Mouse (Mus musculus) frontal cortex, adult 2 months (tissue): Measurements from ENCODE around the gene Krtap9-1. TPM values are rescaled to one million over a fixed set of nuclear protein-coding genes. Genes with fewer than 3 reads are reported as not detected.
"Not testable (repeated sequence)": the region's sequence is repeated elsewhere in the genome, so short reads cannot be mapped to it uniquely, and the experiment has no call there.

Source experiments
- DNase-seq, 2 experiments: peaks; one replicate each; pipeline ENCODE4 v3.0.0; 2022; ENCODE audit warnings: low spot score in 1 of 2; ENCODE audit errors: extremely low spot score in 1 of 2
- polyA plus RNA-seq: library from polyadenylated mRNA; depleted of rRNA; stranded (reverse); fragments of >200 nt; gene quantifications from 2 replicates; pipeline ENCODE4 v1.2.3, GENCODE M21; 2012; rRNA removed

The Krtap9-1 gene
- polyA plus RNA-seq = not detected in 2 replicates

DNA sequence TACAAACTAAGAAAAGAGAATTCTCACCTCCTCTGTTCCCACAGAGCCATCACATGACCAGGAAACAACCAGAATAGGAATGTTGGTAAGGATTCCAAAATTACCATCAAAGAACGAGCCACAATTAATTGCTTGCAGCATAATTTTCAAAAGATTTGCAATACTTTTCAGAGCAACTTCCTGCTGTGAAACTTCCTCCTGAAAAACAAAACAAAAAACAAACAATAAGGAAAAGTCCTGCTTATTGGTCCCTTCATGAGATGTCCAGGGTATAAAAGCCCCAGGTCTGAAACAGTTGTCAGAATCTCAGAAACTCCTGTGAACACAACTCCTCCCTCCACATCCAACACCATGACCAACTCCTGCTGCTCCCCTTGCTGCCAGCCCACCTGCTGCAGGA is at the start of gene Krtap9-1:
TSS of gene Krtap9-1 (plus strand) at position 301 of the 400 bp plus-strand sequence.
- DNase-seq = not testable (repeated sequence)

DNA sequence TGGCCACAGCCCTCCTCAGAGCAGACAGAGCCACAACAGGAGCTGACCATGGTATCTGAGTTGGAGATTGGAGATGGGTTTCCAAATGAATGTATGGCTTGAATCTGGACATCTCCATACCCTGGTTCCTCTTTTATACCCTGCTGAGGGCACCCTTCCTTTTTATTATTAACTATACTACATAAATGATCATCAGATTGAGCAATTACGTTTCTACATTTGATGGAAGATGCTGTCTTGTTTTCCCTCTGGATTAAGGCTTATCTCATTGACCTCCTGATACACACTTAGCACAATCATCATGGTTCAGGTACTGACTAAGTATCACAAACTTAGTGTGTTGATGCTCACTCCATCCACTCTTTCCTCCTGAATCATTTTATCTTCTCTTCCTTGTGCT is 35.2 kb upstream of the Krtap9-1 start, which contains the start of gene 2300003K06Rik:
TSS of gene 2300003K06Rik (minus strand) at position 101 of the 400 bp plus-strand sequence.
- no peak for DNase-seq

GRCm38 (mm10) chr11:99842185-99842584 is 31.0 kb upstream of the Krtap9-1 start:
- no peak for DNase-seq

GRCm38 (mm10) chr11:99846746-99847145 is 26.4 kb upstream of the Krtap9-1 start:
- DNase-seq = no peak

- DNase-seq = no peak
Measured at GRCm38 (mm10) chr11:99851508-99851907, 21.7 kb upstream of the Krtap9-1 start, which contains the start of gene Krtap4-16. Krtap4-16 (minus strand) TSS chr11:99851608.

- DNase-seq = no peak
Measured at GRCm38 (mm10) chr11:99854121-99854520, 19.1 kb upstream of the Krtap9-1 start.

- no peak for DNase-seq
Measured at GRCm38 (mm10) chr11:99857617-99858016, 15.6 kb upstream of the Krtap9-1 start, which contains the start of gene Gm11568. Gm11568 (plus strand) TSS chr11:99857917.

DNA sequence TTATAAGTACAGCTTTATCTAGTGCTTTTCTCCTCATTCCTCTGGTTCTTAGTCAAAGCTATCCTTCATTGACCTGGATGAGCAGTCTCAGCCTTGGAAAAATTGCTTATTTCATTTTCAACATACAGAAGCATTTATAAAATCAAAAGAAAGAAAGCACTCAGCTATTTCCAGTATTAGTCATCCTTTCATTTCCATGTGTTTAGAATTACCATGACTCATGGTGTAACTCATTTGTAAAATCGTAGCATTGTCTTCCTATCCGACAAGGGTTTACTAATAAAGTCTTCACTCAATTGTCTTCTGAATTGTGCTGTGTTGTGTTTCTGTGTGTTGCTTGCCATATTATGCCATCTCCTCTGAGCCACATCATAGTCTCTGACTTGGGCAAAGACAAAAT is 14.4 kb upstream of the Krtap9-1 start:
- DNase-seq = peak in 1 of 2 experiments; percentile 4

GRCm38 (mm10) chr11:99864176-99864575 is 9.0 kb upstream of the Krtap9-1 start, which contains the start of gene Gm11559:
Gm11559 (plus strand) TSS chr11:99864476.
- not testable (repeated sequence) for DNase-seq

DNA sequence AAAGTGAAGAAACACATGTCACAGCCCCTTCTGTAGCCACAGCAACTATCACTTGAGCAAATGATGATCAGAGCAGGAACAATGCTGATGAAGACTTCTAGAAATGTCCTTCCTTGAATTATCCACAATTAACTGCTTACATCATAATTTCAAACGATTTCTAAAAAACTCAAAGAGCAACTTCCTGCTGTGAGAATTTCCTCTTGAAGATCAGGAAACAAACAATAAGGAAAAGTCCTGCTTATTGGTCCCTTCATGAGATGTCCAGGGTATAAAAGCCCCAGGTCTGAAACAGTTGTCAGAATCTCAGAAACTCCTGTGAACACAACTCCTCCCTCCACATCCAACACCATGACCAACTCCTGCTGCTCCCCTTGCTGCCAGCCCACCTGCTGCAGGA is 5.7 kb downstream of the Krtap9-1 start, which contains the start of gene Gm11567:
TSS of gene Gm11567 (plus strand) at position 301 of the 400 bp plus-strand sequence.
- not testable (repeated sequence) for DNase-seq

DNA sequence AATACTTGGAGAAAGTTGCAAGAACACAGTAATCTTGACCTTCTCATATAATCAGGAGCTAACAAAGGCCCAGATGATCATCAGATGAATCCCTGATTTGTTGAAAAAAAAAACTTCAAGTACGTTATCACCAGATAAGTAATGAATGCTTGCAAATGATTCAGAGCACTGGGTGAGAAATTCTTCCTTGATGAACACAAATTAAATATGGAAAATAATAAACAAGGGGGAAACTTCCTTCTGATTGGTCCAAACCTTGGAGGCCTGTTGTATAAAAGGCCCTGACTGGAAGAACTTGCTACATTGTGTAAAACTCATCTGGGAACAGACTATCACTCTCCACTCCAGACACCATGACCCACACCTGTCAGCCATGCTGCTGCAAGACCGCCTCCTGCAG is 34.4 kb downstream of the Krtap9-1 start, which contains the start of gene Krtap31-1:
TSS of gene Krtap31-1 (plus strand) at position 301 of the 400 bp plus-strand sequence.
- no peak for DNase-seq

- no peak for DNase-seq
Measured at GRCm38 (mm10) chr11:99914451-99914850, 41.3 kb downstream of the Krtap9-1 start, which contains the start of gene Gm11565. Gm11565 (plus strand) TSS chr11:99914751.

Other genes starting within 250 kb of the Krtap9-1 start
- not detected in 2 replicates for gene Krtap4-1, start 245.2 kb upstream of the Krtap9-1 start, polyA plus RNA-seq
- gene Krtap4-2, start 238.3 kb upstream of the Krtap9-1 start, polyA plus RNA-seq = not detected in 2 replicates
- gene Krtap4-7, start 229.3 kb upstream of the Krtap9-1 start, polyA plus RNA-seq = not detected in 2 replicates
- not detected in 2 replicates for gene Gm11555, start 223.2 kb upstream of the Krtap9-1 start, polyA plus RNA-seq
- not detected in 2 replicates for gene Gm11563, start 214.4 kb upstream of the Krtap9-1 start, polyA plus RNA-seq
- not detected in 2 replicates for gene Krtap4-6, start 207.4 kb upstream of the Krtap9-1 start, polyA plus RNA-seq
- gene Gm14190, start 182.6 kb upstream of the Krtap9-1 start, polyA plus RNA-seq = not detected in 2 replicates
- not detected in 2 replicates for gene Gm14180, start 139.1 kb upstream of the Krtap9-1 start, polyA plus RNA-seq
- gene Gm11595, start 100.5 kb upstream of the Krtap9-1 start, polyA plus RNA-seq = not detected in 2 replicates
- not detected in 2 replicates for gene Krtap4-8, start 92.7 kb upstream of the Krtap9-1 start, polyA plus RNA-seq
- not detected in 2 replicates for gene Krtap4-9, start 88.2 kb upstream of the Krtap9-1 start, polyA plus RNA-seq
- gene Gm11596, start 79.9 kb upstream of the Krtap9-1 start, polyA plus RNA-seq = not detected in 2 replicates
- gene Gm11569, start 74.5 kb upstream of the Krtap9-1 start, polyA plus RNA-seq = not detected in 2 replicates
- not detected in 2 replicates for gene Gm11554, start 68.9 kb upstream of the Krtap9-1 start, polyA plus RNA-seq
- not detected in 2 replicates for gene Krtap4-13, start 63.5 kb upstream of the Krtap9-1 start, polyA plus RNA-seq
- gene Gm11564, start 57.7 kb upstream of the Krtap9-1 start, polyA plus RNA-seq = not detected in 2 replicates
- gene 2300003K06Rik, start 35.3 kb upstream of the Krtap9-1 start, polyA plus RNA-seq = not detected in 2 replicates
- not detected in 2 replicates for gene Krtap4-16, start 21.8 kb upstream of the Krtap9-1 start, polyA plus RNA-seq
- not detected in 2 replicates for gene Gm11568, start 15.5 kb upstream of the Krtap9-1 start, polyA plus RNA-seq
- gene Gm11559, start 8.9 kb upstream of the Krtap9-1 start, polyA plus RNA-seq = not detected in 2 replicates
- not detected in 2 replicates for gene Gm11567, start 5.8 kb downstream of the Krtap9-1 start, polyA plus RNA-seq
- not detected in 2 replicates for gene Krtap31-1, start 34.5 kb downstream of the Krtap9-1 start, polyA plus RNA-seq
- gene Gm11565, start 41.4 kb downstream of the Krtap9-1 start, polyA plus RNA-seq = not detected in 2 replicates
- not detected in 2 replicates for gene Krtap31-2, start 62.9 kb downstream of the Krtap9-1 start, polyA plus RNA-seq
- not detected in 2 replicates for gene Krtap9-5, start 75.1 kb downstream of the Krtap9-1 start, polyA plus RNA-seq
- not detected in 2 replicates for gene Krtap29-1, start 105.7 kb downstream of the Krtap9-1 start, polyA plus RNA-seq
- 0.08 TPM in 1 of 2 replicates, not detected in the other for gene Krtap16-1, start 113.2 kb downstream of the Krtap9-1 start, polyA plus RNA-seq
- not detected in 2 replicates for gene Krtap17-1, start 120.6 kb downstream of the Krtap9-1 start, polyA plus RNA-seq
- not detected in 2 replicates for gene Krt33a, start 142.8 kb downstream of the Krtap9-1 start, polyA plus RNA-seq
- not detected in 2 replicates for gene Krt33b, start 156.5 kb downstream of the Krtap9-1 start, polyA plus RNA-seq
- gene Krt34, start 168.2 kb downstream of the Krtap9-1 start, polyA plus RNA-seq = not detected in 2 replicates
- gene Krt31, start 177.2 kb downstream of the Krtap9-1 start, polyA plus RNA-seq = not detected in 2 replicates
- 0.06 TPM in 1 of 2 replicates, not detected in the other for gene Krt32, start 214.8 kb downstream of the Krtap9-1 start, polyA plus RNA-seq
- gene Krt35, start 222.9 kb downstream of the Krtap9-1 start, polyA plus RNA-seq = not detected in 2 replicates
- not detected in 2 replicates for gene Krt36, start 232.2 kb downstream of the Krtap9-1 start, polyA plus RNA-seq
- not detected in 2 replicates for gene Krt13, start 248.2 kb downstream of the Krtap9-1 start, polyA plus RNA-seq